Mouse (Mus musculus): ENCODE data around the gene Bcl2.

DNA sequence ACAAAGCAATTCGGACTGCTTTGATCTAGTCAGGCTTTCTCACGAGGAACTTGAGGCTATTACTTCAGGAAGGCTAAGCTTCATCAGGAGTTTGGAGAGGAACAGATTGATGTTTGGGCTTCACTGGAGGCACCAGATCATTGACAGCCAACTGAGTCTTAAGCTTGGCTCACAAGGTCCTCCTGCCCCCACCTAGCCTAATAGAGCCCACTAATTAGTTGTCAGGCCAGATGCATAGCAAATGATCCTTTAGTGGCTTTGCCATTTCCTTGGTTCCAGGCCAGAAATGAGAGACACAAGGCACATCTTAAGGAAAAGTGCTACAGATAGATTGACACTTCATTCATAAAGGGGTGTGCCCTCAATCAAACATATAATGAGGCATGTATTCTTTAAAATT, 216.1 kb downstream of the Bcl2 start:
- no peak for TF ChIP-seq CTCF (conservative IDR thresholded peaks at IDR 0.05; ENCODE audit: insufficient read depth, insufficient read length, low read depth, low read length)
- no peak for TF ChIP-seq POLR2A (IDR thresholded peaks at IDR 0.05; ENCODE audit: low read depth, low read length)

All from kidney, adult 2 months (tissue).